Mouse (Mus musculus): ENCODE measurements around the gene Rassf7.

Rassf7 gene

GRCm38 (mm10) chr7:141195754-141196153 is 19.9 kb upstream of the Rassf7 start:
- DNase-seq (ENCODE audit: extremely low read depth, insufficient read length, low spot score) = no peak

DNA sequence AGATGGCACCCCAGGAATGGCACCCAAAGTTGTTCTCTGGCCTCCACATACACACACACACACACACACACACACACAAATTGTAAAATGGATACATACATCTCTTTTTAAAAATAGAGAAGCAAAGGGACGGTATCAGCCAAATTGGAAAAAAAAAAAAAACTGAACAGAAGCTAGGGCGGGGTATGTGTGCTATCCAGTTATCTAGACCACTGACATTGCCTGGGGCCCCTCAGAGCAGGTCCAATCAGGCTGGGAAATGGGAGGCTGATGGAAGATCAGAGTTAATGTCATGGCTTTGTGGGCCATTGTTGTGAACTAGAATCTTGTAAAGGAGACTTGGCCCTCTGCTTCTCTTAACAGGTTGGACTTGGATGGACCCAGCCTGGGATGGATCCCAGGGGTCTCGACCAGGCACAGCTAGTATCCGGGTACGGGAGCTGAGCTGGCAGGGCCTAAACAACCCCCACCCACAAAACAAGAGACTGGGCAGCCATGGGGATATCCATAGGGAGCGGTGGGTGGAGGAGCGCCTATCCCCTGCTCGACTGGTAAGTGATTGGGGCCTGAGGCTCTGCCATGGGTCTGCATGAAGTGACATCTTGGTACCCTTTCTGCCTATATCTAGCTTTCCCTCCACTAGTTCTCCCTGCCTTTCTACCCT is 18.9 kb upstream of the Rassf7 start:
- no peak for DNase-seq (ENCODE audit: extremely low read depth, insufficient read length, low spot score)

DNA sequence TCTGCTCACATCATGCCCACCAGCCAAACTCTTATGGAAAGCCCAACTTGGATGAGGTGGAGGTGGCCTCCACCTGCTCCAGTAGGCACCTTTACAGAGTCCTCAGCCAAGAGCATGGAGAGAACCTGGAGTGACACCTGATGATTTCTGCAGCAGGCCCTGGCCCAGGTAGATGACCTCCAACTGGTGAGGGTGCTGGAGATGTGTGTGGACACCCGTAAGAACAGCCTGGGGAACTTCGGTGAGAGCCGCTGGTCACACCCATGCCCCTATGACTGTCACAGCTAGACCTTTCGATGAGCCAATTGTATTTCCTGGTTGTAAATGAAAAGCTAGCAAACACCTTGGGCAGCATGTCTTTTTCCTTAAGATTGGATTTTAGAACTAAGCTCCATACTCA is 17.5 kb upstream of the Rassf7 start:
- no peak for DNase-seq (ENCODE audit: extremely low read depth, insufficient read length, low spot score)

GRCm38 (mm10) chr7:141204546-141204945 is 11.1 kb upstream of the Rassf7 start:
- DNase-seq (ENCODE audit: extremely low read depth, insufficient read length, low spot score) = no peak

- no peak for DNase-seq (ENCODE audit: extremely low read depth, insufficient read length, low spot score)
These were observed 10.2 kb upstream of the Rassf7 start for GRCm38 (mm10) chr7:141205504-141205903.

GRCm38 (mm10) chr7:141206182-141206937 is 9.3 kb upstream of the Rassf7 start:
- DNase-seq (ENCODE audit: extremely low read depth, insufficient read length, low spot score) = no peak

DNA sequence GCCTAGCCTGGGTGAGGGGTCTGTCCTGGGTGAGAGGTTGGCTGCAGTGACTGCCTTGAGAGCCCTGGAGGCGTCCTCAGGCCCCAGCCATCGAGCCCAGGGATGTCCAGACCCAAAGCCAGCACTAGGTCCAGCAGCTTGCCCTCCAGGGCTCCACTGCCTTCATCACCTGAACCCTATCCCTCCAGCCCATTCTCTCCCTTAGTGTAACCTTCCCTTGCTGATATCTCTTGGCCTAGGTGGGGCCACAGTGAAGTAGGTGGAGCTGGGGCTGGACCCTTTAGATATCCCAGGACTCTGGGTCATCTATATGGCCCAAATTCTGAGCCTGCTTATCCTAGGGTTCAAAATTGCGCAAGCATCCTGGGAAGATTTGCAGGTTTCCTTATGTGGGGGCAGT is 6.1 kb upstream of the Rassf7 start:
- no peak for DNase-seq (ENCODE audit: extremely low read depth, insufficient read length, low spot score)

DNA sequence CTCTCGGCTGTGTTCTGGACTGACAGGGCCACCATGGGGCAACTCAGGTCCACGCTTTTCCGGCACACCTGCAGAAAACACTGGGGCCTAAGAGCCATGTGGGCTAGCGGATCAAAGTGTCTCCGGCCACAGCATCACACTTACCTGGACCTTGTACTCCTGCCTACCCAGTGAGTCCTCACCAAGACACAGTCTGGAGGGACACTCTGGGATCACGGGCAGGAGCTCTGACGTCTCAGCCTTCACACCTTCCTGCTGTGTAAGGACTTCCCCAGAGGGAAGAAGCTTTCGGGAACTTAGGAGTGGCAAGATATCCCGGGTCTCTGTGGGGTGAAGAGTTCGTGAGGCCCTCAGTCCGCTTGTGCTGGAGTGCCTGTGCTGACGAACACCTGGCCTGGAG is 5.5 kb upstream of the Rassf7 start:
- no peak for DNase-seq (ENCODE audit: extremely low read depth, insufficient read length, low spot score)

DNA sequence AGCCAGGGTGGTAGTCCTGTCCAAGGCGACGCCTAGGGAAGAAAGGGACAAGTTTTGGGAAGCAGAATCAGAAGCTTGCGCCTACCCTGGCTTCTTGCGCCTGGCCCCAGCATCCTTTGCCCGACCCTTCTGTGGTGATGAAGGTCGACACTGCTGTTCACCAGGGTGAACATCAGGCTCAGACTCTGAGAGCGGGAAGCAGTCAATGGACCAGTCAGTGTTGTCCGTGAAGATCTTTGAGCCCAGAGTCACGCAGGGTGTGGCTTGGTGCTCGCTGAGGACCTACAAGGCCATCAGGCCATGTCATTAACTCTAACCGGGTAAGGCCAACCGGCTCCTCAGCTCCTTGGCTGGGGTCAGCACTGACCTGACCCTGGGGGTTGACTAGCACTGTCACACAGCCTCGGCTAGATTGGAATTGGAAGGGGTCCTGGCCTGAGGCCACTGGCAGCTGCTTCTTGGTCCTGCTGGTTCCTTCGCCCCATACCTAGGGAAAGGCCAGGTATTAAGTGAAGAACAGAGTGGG is 5.0 kb upstream of the Rassf7 start:
- DNase-seq (ENCODE audit: extremely low read depth, insufficient read length, low spot score) = no peak

DNA sequence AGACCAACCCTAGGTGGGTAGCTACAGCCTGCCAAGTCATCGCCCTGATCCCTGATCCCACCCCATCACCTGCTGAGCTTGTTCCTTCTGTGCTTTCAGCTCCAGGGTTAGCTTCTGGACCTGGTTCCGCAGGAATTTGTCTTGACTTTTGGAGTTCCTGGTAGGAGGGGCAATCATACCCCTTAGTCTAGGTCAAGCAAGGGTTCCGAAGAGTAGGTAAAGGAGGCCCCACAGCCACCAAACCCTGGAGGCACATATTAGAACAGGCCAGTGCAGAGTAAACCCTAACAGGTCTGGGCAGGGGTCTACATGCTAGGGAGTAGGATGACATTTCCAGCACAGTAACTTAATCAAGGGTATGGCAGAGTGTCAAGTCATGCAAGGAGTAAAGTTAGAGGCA is 2.5 kb upstream of the Rassf7 start:
- DNase-seq (ENCODE audit: extremely low read depth, insufficient read length, low spot score) = no peak

DNA sequence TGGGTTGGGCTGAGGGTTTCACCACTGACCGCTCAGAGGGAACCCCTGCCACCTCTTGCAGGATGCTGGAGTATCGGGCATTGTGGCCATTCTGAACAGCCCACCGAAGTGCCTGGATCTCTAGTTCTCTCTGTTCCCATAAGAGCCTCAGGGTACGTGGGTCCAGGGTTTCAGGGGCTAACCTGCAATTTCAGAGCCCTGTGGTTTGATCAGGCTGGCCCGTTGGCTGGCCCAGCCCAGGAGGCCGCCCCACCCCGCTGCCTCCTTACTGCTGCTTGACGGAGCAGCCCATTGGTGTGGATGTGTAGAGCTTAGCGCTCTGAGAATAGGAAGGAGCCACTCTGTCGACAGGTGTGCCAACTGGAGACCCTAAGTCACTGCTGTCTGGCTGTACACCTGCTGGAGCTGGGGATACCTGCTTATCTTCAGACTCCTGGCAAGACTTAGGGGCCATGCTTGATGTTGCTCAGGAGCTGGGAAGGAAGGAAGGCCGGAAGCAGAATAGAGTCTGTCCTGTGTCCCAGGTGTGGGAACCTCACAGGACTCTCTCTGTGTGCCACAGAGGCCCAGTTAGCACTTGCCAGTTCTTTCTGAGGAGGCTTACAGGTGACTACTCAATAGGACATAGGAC is 1.9 kb upstream of the Rassf7 start, which contains the start of gene Lmntd2:
Lmntd2 (minus strand) TSS at position 476 of the 631 bp plus-strand sequence.
- no peak for DNase-seq (ENCODE audit: extremely low read depth, insufficient read length, low spot score)

- no peak for DNase-seq (ENCODE audit: extremely low read depth, insufficient read length, low spot score)
These were observed 1.4 kb upstream of the Rassf7 start for GRCm38 (mm10) chr7:141214310-141214709.

DNA sequence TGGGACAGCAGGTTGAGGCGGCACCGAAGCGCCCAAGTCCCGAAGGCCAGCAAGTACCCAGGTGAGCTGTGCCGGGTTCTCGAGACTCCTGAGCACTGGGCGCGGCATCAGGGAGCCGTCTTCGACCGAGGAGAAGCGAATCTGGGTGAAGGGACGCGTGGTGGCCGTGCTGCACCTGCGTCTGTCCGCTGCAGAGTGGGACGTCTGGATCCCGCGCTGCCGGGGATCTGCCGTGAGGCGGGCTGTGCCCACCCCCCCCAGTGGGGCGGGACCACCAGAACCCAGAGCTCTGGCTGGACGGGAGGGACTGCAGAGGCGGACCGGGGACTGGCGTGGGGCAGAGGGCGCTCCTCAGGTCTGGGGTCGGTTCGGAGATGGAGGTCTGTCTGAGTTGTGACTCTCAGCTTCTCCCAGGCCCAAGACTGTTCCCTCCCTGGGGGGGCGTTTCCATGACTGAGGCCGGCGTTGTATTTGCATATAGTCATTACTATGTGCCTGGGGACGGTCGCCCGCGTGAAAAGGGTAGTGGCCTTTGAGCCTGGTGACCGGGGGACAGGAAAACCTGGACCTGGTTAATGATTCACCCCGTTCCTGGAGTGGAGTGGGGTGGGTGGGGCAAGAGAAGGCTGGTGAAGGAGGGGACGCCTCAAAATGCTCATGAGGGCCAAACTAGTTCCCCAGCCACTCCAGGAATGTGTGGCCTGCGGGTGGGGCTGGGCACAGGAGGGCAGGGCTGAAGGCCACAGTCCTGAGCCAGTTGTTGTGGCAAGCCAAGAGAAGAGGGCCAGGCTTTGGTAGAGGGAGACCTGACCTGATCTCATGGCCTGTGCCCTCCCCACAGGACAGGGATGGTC is 447 bp downstream of the Rassf7 start:
- DNase-seq (ENCODE audit: extremely low read depth, insufficient read length, low spot score) = peak; percentile 92

- peak; percentile 26 for DNase-seq (ENCODE audit: extremely low read depth, insufficient read length, low spot score)
These were observed 1.2 kb downstream of the Rassf7 start for GRCm38 (mm10) chr7:141216894-141217293.

GRCm38 (mm10) chr7:141217343-141218013 is 1.8 kb downstream of the Rassf7 start:
- peak; percentile 26 for DNase-seq (ENCODE audit: extremely low read depth, insufficient read length, low spot score)

DNA sequence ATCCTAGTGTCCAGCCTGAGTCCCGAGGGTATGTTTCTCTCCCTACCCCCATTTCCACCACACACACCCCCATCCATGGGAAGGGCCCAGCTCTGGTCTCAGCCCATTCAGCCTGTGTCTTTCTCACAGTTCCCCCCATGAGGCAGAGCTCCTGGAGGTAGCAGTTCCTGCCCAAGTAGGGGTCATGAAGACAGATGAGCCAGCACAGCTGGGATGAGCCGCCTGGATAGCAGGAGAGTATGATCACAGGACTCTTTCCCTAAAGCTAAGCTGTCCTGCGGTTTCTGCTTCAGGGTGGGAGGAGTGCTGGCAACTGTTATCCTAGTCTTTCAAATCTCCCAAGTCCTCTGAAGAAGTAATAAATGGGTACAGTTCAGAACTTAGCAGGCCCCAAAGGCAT is 2.5 kb downstream of the Rassf7 start:
- DNase-seq (ENCODE audit: extremely low read depth, insufficient read length, low spot score) = no peak

- no peak for DNase-seq (ENCODE audit: extremely low read depth, insufficient read length, low spot score)
These were observed 3.0 kb downstream of the Rassf7 start for GRCm38 (mm10) chr7:141218557-141219133.

DNA sequence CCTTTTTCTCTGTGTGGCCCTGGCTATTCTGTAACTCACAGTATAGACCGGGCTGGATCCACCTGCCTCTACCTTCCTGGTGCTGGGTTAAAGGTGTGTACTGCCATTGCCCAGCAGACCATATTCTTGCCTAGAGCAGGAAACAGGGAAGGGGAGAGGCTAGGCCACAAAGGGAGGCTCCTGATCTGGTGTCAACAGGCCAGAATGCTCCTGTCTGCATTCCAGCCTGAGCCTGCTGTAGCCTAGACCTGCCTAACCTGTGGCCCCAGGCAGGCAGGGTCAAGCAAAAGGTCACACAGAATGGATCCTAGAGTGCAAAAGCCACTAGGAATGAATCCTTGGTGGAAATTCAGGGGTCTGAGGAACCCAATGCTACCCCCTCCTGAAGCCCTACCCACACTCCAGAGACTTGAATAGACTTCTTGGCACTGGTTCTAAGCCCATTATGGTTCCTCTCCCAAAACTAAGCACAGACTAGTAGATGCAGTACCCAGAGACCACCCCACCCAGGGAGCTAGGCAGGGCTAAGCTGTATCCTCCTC is 4.0 kb downstream of the Rassf7 start:
- DNase-seq (ENCODE audit: extremely low read depth, insufficient read length, low spot score) = no peak

DNA sequence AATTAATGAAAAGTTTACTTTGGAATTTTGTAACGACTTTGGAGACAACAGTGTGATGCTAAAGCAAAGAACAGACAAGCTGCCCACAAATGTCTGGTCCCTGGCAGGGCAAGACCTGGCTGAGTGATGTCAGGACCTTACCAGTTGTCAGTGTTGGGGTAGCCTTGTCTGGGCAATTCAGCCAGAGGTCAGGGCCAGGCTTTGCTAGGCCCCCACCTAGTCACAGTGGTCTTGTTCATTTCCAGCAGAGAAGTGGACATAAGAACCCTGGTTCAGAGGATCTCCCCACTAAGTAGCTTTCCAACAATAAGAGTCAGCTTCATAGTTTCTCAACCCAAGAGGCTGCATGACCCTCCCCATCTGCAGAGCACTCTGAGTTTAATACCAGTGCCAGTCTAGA is 4.7 kb downstream of the Rassf7 start:
- no peak for DNase-seq (ENCODE audit: extremely low read depth, insufficient read length, low spot score)

Data from 3134 (cell line).